Mouse (Mus musculus) splenic B cell, adult 2 months (primary cell): ENCODE measurements at regions not wholly inside any gene's neighbourhood (a gene's known extent, or its start where the extent isn't known, plus 50 kb on each side); places are given as distances from the start of the nearest gene placed in this dataset.
"Not testable (repeated sequence)": the region's sequence is repeated elsewhere in the genome, so short reads cannot be mapped to it uniquely, and the experiment has no call there.

Experiments used
- DNase-seq: peaks from one replicate; pipeline ENCODE4 v3.0.0-alpha.2; 2011; ENCODE audit warnings: low read depth, low spot score
- H3K27me3 ChIP-seq: 2 replicates; pipeline ENCODE4 v1.6.1; 2012; ENCODE audit warnings: mild to moderate bottlenecking, low read length, moderate library complexity, mixed read lengths; ENCODE audit not compliant: control insufficient read depth, poor library complexity, insufficient read depth, severe bottlenecking
- H3K36me3 ChIP-seq: 2 replicates; pipeline ENCODE4 v1.6.1; 2012; ENCODE audit warnings: mild to moderate bottlenecking, low read length, moderate library complexity, mixed read lengths; ENCODE audit not compliant: control insufficient read depth, poor library complexity, insufficient read depth, severe bottlenecking

- no peaks in the 10 kb centered on the region for H3K36me3 ChIP-seq
- H3K27me3 ChIP-seq = no peaks in the 10 kb centered on the region
- DNase-seq = no peak
These were observed 122.3 kb upstream of the Cpsf6 start for GRCm38 (mm10) chr10:117502135-117502534.

DNA sequence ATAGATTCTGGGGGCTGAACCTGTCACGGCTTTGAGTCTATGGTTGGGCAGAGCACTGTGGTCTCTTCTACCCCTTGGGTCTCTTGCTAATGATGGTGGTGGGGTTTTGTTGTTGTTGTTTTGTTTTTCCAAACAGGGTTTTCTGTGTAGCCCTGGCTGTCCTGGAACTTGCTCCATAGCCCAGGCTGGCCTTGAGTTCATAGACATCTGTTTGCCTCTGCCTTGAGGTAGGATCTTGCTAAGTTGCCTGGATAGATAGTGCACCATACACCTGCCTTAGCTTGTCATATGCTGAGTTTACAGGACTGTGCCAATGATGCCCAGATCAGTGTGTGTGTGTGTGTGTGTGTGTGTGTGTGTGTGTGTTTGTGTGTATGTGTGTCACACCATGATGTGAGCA lies 121.6 kb upstream of the Cpsf6 start:
- no peaks in the 10 kb centered on the region for H3K36me3 ChIP-seq
- DNase-seq = no peak
- H3K27me3 ChIP-seq = no peaks in the 10 kb centered on the region

GRCm38 (mm10) chr10:117500457-117501108 lies 120.8 kb upstream of the Cpsf6 start:
- H3K27me3 ChIP-seq = no peaks in the 10 kb centered on the region
- no peaks in the 10 kb centered on the region for H3K36me3 ChIP-seq
- no peak for DNase-seq

- Histone ChIP-seq H3K36me3 (no peaks in the 10 kb centered on the region), H3K27me3 (no peaks in the 10 kb centered on the region)
- no peak for DNase-seq
These were observed 120.1 kb upstream of the Cpsf6 start for GRCm38 (mm10) chr10:117499864-117500453.

- Histone ChIP-seq H3K36me3 (no peaks in the 10 kb centered on the region), H3K27me3 (no peaks in the 10 kb centered on the region)
- no peak for DNase-seq
These were observed 119.5 kb upstream of the Cpsf6 start for GRCm38 (mm10) chr10:117499177-117499863.

DNA sequence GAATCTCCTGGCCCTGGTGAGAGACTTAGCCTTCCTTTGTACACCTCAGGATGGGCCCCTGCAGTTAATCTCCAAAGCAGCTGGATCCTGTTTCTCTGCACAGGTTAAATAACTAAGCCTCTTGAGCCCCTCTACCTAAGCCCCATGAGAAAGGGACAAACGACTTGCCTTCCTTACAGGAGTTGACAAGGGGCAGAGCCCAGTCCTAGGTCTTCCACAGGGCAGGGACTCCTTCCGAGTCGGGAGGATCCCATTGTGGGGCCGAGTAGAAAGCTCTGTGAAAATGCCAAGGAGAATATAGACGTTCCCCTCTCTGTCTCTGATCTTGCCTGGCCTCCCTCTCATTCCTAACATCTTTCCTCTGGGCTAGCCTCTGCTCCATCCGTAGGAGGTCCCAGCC lies 118.7 kb upstream of the Cpsf6 start:
- DNase-seq = no peak
- H3K27me3 ChIP-seq = no peaks in the 10 kb centered on the region
- H3K36me3 ChIP-seq = no peaks in the 10 kb centered on the region

- Histone ChIP-seq H3K36me3 (no peaks in the 10 kb centered on the region), H3K27me3 (no peaks in the 10 kb centered on the region)
- DNase-seq = no peak
These were observed 117.9 kb upstream of the Cpsf6 start for GRCm38 (mm10) chr10:117497565-117498256.

GRCm38 (mm10) chr10:117497082-117497481 lies 117.3 kb upstream of the Cpsf6 start:
- not testable (repeated sequence) for H3K27me3 ChIP-seq, H3K36me3 ChIP-seq

DNA sequence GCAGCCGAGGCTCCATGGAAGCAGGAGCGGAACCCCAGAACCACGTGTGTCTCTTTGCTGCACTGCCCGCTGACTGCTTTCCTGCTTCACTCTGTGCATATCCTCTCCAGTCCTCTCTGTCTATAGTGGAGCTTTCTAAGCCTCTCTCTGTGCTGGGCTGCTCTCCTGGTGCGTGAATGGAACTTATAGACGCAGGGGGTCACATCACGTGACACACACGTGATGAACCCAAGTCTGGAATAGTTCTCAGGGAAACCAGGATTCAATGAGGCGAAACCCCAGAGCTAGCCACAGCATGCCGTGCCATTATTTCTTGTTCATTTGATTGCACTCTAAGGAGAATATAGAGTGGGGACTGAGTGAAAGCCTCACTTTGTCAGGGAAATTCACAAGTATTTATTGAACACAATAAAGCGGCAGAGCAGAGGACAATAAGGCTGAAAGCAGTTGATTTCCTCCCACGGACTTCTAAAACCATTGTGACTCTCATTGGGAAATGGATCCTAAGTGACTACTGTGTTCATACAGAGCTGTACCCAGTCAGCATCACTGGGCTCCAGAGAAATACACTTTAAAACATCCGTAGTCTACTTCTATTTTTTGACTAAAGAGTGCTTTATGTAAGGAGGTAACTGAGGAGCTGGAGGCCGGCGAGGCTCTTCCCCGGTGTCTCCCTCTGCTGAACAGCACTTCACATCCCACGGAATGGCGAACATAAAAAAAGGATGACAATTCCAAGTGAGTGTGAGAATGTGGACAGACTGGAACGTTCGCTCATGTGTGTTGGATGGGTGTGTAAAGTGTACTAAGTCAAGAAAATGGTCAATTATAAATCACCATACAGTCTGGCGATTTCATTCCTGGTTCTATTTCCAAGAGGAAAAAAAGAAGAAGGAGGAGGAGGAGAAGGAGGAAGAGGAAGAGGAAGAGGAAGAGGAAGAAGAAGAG lies 116.5 kb upstream of the Cpsf6 start:
- no peak for DNase-seq
- no peaks in the 10 kb centered on the region for H3K27me3 ChIP-seq
- no peaks in the 10 kb centered on the region for H3K36me3 ChIP-seq

More at GRCm38 (mm10) chr10:117497082-117497481, 117.3 kb upstream of the Cpsf6 start:
- DNase-seq = not testable (repeated sequence)

GRCm38 (mm10) chr10:117494171-117494701 lies 114.4 kb upstream of the Cpsf6 start:
- DNase-seq = peak; percentile 39

GRCm38 (mm10) chr10:117493824-117494121 lies 114.0 kb upstream of the Cpsf6 start:
- Histone ChIP-seq H3K27me3 (no peaks in the 10 kb centered on the region), H3K36me3 (no peaks in the 10 kb centered on the region)
- no peak for DNase-seq

More at GRCm38 (mm10) chr10:117494171-117494701, 114.4 kb upstream of the Cpsf6 start:
- H3K36me3 ChIP-seq = no peaks in the 10 kb centered on the region
- H3K27me3 ChIP-seq = no peaks in the 10 kb centered on the region

GRCm38 (mm10) chr10:117493091-117493823 lies 113.4 kb upstream of the Cpsf6 start:
- DNase-seq = no peak
- no peaks in the 10 kb centered on the region for H3K36me3 ChIP-seq
- H3K27me3 ChIP-seq = no peaks in the 10 kb centered on the region

DNA sequence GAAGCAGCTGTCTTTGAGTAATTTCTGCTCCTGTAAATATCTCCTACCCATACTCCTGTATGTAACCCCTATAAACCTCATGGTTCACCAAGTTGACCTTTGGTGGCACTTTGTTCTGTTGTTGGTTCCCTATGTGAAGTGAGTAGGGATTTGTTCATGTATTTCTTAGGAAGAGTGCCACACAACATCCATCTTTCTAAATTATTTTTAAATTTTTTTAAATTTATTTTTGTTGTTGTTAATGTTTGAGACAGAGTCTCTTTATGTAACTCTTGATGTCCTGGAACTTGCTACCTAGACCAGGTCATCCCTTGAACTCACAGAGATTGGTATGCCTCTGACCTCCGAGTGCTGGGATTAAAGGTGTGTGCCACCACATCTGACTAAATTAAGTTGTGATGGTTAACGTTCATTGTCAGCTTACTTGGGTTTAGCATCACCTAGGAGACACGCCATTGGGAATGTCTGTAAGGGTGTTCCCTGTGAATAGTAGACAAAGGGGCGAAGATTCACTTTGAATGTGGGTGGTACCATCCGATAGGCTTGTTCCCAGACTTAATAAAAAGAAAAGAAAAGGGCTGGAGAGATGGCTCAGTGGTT lies 112.7 kb upstream of the Cpsf6 start:
- Histone ChIP-seq H3K27me3 (no peaks in the 10 kb centered on the region), H3K36me3 (no peaks in the 10 kb centered on the region)
- DNase-seq = no peak
